Mouse (Mus musculus): ENCODE measurements at regions not wholly inside any gene's neighbourhood (a gene's known extent, or its start where the extent isn't known, plus 50 kb on each side); places are given as distances from the start of the nearest gene placed in this dataset.
A peak's percentile ranks its signal among the peaks of the same experiment; 100 is the strongest.

DNA sequence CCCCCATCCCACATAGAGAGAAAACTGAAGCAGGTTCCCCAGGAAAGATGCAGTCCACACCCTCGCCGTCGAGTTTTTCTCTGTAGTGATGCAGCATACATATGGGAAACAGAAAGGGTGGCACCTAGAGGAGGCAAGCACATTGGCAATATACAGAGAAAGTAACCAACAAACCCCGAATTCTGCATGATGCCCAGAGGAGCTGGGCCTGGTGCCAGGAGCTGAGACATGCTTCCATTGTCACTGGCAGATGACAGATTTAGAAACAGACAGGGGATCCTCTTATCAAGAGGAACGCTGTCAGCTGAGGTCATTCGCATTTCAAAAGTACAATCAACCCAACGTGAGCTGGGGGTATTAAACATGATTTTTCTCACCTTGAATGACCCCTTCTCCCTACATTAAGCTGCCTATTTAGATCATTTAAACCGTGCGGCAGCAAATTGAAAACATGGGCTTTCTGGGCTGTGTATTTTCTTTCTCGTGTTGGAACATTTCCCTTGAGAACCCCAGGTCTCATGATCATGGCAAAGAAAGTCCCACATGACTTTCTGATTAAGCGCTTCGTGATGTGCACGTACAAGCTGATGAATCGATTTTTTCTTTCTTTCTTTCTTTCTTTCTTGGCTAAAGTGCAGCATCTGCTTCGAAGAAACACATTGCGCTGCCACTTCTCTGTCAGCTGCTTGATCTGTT lies 118.4 kb upstream of the Rnaseh2b start:
- no peak for DNase-seq (ENCODE audit: low spot score)
- 71% methylated on average over 16 of the region's 16 CpGs for WGBS
- H3K9me3 ChIP-seq: no peaks in the 10 kb centered on the region
- H3K4me1 ChIP-seq: peaks cover 34% of the 10 kb centered on the region
- no peaks in the 10 kb centered on the region for H3K36me3 ChIP-seq (replicated peaks)
- H3K27ac ChIP-seq (replicated peaks): no peak overlapping the region
- 0 out of 2 replicates have a peak, but pooled peaks cover 3% of the 10 kb centered on the region for H3K27me3 ChIP-seq (replicated peaks; ENCODE audit: low read depth, poor library complexity, severe bottlenecking)
- H3K4me3 ChIP-seq: no peak overlapping the region

DNA sequence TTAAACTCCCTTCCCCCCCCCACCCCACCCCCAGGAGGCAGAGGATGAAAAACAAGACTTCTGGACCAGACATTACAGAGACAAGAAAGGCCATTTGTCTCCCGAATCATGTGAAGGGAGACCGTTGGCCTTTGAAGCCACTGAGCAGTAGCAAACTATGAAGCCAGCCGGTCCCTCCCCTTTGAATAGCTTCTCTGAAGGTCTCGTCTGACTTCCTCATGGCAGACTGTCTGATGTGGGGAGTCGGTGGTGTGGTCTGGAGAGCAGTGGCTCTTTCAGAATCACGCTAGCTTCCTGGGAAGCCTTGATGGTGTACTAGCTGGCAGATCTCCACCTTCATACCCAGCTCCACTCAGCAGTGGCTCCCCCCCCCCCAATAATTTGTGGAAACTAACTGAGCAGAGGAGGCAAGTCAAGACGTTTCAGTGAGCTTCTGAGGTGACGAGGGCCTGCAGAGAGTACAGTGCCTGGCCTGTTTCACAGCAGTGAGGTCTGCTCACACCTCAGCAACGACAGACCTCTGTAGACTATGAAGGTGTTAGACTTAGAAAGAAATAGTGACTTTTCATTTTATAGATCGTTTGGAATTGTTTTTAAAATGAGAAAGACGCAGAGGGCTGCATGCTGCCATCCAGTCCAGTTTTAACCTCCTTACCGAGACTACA lies 116.9 kb upstream of the Rnaseh2b start:
- H3K27ac ChIP-seq (replicated peaks): no peak overlapping the region
- no peak overlapping the region for H3K4me3 ChIP-seq
- no peaks in the 10 kb centered on the region for H3K9me3 ChIP-seq
- DNase-seq (ENCODE audit: low spot score): no peak
- 68% methylated on average over 12 of the region's 12 CpGs for WGBS
- H3K36me3 ChIP-seq (replicated peaks): no peaks in the 10 kb centered on the region
- 0 out of 2 replicates have a peak, but pooled peaks cover 3% of the 10 kb centered on the region for H3K27me3 ChIP-seq (replicated peaks; ENCODE audit: low read depth, poor library complexity, severe bottlenecking)
- peaks cover 30% of the 10 kb centered on the region for H3K4me1 ChIP-seq

DNA sequence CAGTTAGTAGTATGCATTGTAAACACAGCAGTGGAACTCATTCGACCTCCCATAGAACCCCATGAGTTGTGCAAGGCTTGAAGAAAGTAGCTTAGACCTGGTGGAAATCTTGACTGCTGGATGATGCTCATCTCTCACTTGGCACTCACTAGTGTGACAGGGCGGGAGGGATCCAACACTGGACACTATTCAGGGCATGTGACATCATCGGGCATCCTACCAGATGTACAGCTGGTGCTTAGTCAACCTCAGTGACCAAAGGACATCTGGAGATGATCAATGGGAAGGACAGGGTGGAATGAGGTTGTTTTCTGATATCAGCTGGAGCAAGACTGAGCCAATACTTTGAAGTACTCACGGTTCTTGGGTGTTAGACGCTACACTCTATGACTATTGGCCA lies 114.9 kb upstream of the Rnaseh2b start:
- Histone ChIP-seq H3K27me3 (replicated peaks; ENCODE audit: low read depth, poor library complexity, severe bottlenecking) (0 out of 2 replicates have a peak, but pooled peaks cover 3% of the 10 kb centered on the region), H3K9me3 (no peaks in the 10 kb centered on the region), H3K4me1 (peaks cover 24% of the 10 kb centered on the region), H3K36me3 (replicated peaks) (no peaks in the 10 kb centered on the region), H3K27ac (replicated peaks) (no peak overlapping the region), H3K4me3 (no peak overlapping the region)
- WGBS: 82% methylated on average over 5 of the region's 5 CpGs
- no peak for DNase-seq (ENCODE audit: low spot score)

DNA sequence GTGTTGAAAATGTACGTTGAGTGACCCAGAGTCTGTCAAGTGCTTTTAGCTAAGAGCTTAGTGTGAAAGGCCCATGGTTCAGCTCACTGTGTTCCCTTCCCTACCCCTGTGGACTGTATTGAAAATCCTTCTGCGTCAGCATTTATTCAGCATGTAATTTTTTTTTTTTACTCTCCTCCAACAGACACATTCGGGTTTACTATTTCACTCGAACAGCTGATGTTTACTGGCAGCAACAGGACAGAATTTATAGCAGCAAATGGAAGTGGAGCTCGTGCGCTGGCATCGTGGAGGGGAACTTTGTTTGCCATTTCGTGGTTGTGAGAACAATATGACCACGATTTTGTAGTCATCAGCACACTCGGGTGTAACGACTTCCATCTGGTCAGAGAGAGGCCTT lies 105.0 kb upstream of the Rnaseh2b start:
- WGBS: 77% methylated on average over 11 of the region's 11 CpGs
- DNase-seq (ENCODE audit: low spot score): no peak
- H3K27ac ChIP-seq (replicated peaks): no peak overlapping the region
- no peaks in the 10 kb centered on the region for H3K36me3 ChIP-seq (replicated peaks)
- H3K27me3 ChIP-seq (replicated peaks; ENCODE audit: low read depth, poor library complexity, severe bottlenecking): no peaks in the 10 kb centered on the region
- no peaks in the 10 kb centered on the region for H3K9me3 ChIP-seq
- 0 out of 2 replicates have a peak, but pooled peaks cover 7% of the 10 kb centered on the region for H3K4me1 ChIP-seq
- H3K4me3 ChIP-seq: no peak overlapping the region

DNA sequence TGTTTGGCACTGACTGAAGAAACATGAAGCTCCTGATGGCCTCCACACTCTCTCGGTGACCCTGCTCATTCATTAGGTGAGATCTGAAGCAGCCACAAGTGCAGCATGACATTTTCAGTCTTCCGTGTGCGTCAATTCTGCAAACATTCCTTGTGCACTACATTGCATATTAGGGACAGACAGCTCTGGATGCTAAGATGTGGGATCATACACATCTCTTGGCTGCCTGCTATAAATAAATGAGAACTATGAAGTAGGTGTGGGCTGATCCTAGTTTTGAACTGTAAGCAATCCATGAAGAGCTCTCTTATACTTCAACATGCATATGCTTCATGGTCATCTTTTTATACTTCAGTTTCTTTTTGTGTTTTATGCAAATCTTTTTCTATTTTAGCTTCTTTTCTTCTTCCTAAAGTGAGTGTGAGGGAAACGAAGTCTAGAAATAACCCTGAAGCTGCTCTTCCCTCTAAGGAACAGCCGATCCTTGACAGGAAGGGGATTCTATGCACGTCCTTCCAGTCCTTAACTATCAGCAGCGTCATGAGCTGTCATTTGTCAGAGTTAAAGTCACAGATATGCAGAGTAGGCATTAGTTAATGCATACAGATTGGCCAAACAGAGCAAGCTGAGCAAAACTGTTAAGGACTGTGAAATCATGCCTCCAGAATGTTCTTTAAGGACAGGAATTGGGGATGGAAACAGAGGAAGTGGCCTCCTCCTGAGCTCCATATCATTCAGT lies 104.1 kb upstream of the Rnaseh2b start:
- H3K27me3 ChIP-seq (replicated peaks; ENCODE audit: low read depth, poor library complexity, severe bottlenecking): no peaks in the 10 kb centered on the region
- H3K36me3 ChIP-seq (replicated peaks): no peaks in the 10 kb centered on the region
- H3K27ac ChIP-seq (replicated peaks): no peak overlapping the region
- no peak for DNase-seq (ENCODE audit: low spot score)
- 79% methylated on average over 7 of the region's 7 CpGs for WGBS
- no peaks in the 10 kb centered on the region for H3K9me3 ChIP-seq
- H3K4me3 ChIP-seq: no peak overlapping the region
- peaks cover 17% of the 10 kb centered on the region for H3K4me1 ChIP-seq

DNA sequence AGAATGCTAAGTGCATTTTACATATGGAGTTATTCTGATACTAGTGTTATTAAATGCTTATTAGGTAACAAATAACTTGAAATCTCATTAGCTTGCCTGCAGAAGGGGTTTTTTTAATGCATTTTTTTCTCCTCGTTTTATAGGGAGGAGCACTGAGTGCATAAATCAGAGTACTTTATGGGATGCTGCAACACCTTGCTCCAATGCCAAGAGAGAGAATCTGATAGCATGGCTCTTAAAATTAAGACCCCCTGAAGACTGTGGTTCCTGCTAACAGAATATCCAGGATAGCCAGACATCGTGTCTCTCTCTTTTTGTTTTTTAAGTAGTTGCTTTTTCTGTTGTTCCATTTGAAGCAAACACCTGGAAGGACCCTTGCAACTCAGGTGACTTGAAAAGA lies 100.8 kb upstream of the Rnaseh2b start:
- Histone ChIP-seq H3K4me1 (peaks cover 28% of the 10 kb centered on the region), H3K27me3 (replicated peaks; ENCODE audit: low read depth, poor library complexity, severe bottlenecking) (no peaks in the 10 kb centered on the region), H3K4me3 (no peak overlapping the region), H3K36me3 (replicated peaks) (no peaks in the 10 kb centered on the region), H3K27ac (replicated peaks) (no peak overlapping the region), H3K9me3 (no peaks in the 10 kb centered on the region)
- WGBS: 87% methylated on average over 2 of the region's 2 CpGs
- no peak for DNase-seq (ENCODE audit: low spot score)

DNA sequence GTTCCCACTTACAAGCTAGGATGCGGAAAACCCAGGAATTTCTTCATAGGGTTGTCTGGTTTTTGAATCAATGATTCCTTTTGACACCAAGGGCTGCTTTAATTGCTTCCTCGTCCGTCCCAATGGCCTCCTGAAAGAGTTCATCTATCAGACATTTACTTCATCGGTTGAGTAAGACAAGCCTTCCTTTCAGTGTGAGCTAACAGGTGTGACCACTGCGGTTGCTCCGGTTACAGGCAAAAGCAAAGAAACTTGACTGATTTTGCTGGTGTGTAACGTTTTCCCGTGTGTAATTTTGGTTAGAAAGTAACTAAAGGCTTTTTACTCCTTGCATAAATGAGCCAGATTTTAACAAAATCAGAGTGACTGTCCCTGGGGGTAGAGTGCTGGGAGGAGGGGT lies 99.6 kb upstream of the Rnaseh2b start:
- H3K27ac ChIP-seq (replicated peaks): no peak overlapping the region; the same call in 1 of the 2 replicates
- DNase-seq (ENCODE audit: low spot score): peak; percentile 27

DNA sequence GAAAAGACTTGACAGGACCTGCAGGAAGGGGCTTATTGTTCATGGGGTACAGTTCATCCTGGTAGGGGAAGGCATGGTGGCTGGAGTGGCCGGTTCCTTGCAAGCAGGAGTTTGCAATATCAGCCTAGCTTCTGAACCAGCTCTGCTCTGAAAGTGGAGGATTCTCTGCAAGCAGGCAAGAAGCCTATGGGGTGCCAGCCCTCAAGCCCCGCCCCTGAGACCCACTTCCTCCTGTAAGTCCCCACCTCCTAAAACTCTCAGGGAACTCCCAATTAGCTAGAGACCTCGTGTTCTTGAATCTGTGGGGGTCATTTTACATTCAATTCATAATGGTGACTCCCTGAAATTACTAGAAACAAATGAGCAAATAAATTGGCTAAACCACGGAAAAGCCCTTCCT lies 99.0 kb upstream of the Rnaseh2b start:
- DNase-seq (ENCODE audit: low spot score): peak; percentile 28
- H3K9me3 ChIP-seq: no peaks in the 10 kb centered on the region
- H3K27me3 ChIP-seq (replicated peaks; ENCODE audit: low read depth, poor library complexity, severe bottlenecking): no peaks in the 10 kb centered on the region
- 39% methylated on average over 4 of the region's 4 CpGs for WGBS
- H3K27ac ChIP-seq (replicated peaks): no peak overlapping the region; the same call in 1 of the 2 replicates
- H3K4me3 ChIP-seq: no peak overlapping the region
- H3K4me1 ChIP-seq: peaks cover 39% of the 10 kb centered on the region
- no peaks in the 10 kb centered on the region for H3K36me3 ChIP-seq (replicated peaks)

More for the DNA sequence above, 99.6 kb upstream of the Rnaseh2b start:
- Histone ChIP-seq H3K36me3 (replicated peaks) (no peaks in the 10 kb centered on the region), H3K27me3 (replicated peaks; ENCODE audit: low read depth, poor library complexity, severe bottlenecking) (no peaks in the 10 kb centered on the region), H3K4me3 (no peak overlapping the region), H3K9me3 (no peaks in the 10 kb centered on the region), H3K4me1 (peaks cover 35% of the 10 kb centered on the region)
- WGBS: 46% methylated on average over 8 of the region's 8 CpGs

DNA sequence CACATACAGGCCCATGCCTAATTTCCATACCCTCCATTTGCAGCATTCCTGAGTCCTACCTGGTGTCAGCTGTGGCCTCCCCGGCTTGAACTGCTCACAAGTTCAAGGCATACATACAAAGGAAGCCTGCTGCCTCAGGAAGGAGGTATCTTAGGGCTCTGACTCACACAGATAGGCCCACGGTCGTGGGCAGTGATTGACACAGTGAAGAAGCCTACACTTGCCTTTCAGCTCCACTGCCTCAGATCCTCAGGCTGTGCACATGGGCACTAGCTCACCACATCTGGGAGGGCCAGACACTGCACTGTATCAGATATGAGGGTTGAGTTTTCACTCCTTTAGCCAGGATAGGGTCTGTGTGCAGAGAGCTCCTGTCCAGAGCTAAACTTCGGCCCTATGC lies 95.6 kb upstream of the Rnaseh2b start:
- H3K27ac ChIP-seq (replicated peaks): 0 out of 2 replicates have a peak overlapping the region, but pooled peaks have one; percentile 10
- H3K4me3 ChIP-seq: no peak overlapping the region
- no peaks in the 10 kb centered on the region for H3K9me3 ChIP-seq
- 69% methylated on average over 4 of the region's 4 CpGs for WGBS
- no peak for DNase-seq (ENCODE audit: low spot score)
- no peaks in the 10 kb centered on the region for H3K36me3 ChIP-seq (replicated peaks)
- H3K4me1 ChIP-seq: peaks cover 46% of the 10 kb centered on the region
- no peaks in the 10 kb centered on the region for H3K27me3 ChIP-seq (replicated peaks; ENCODE audit: low read depth, poor library complexity, severe bottlenecking)

DNA sequence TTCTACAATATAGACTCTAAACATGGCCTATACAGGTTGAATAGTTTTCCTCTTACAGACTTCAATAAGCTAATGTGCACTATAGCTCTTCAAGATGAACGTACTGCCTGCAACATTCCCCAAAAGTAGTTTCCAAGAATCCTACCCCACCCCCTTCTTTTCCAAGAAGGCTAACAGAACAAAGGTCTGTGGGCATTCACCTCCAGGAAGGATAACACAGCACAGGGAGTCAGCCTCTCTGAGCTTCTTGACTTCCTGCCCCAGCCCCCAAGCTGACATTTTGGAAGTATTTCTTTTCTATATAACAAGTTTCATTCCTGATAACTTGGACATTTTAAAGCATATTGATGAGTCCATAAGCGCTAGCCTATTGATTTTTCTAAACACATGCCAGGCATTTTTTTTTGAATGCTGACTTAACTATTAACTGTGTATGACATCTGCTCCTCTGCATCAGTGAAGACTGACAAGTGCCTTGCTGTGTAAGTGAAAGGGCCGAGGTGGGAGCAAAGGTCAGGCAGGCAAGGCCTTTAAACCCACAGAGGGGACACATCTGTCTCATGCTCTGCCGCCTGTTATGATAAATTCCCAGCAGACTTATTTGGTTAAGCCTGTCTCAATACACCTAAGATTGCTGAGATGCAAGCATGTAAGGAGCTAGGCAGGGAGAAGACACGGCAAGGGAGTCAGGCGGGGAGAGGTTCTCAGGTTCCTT lies 93.8 kb upstream of the Rnaseh2b start:
- no peaks in the 10 kb centered on the region for H3K27me3 ChIP-seq (replicated peaks; ENCODE audit: low read depth, poor library complexity, severe bottlenecking)
- no peak overlapping the region for H3K4me3 ChIP-seq
- H3K9me3 ChIP-seq: no peaks in the 10 kb centered on the region
- peak; percentile 36 for DNase-seq (ENCODE audit: low spot score)
- peaks cover 31% of the 10 kb centered on the region for H3K4me1 ChIP-seq
- no peaks in the 10 kb centered on the region for H3K36me3 ChIP-seq (replicated peaks)
- H3K27ac ChIP-seq (replicated peaks): no peak overlapping the region; the same call in 1 of the 2 replicates
- WGBS: 37% methylated on average over 6 of the region's 6 CpGs

DNA sequence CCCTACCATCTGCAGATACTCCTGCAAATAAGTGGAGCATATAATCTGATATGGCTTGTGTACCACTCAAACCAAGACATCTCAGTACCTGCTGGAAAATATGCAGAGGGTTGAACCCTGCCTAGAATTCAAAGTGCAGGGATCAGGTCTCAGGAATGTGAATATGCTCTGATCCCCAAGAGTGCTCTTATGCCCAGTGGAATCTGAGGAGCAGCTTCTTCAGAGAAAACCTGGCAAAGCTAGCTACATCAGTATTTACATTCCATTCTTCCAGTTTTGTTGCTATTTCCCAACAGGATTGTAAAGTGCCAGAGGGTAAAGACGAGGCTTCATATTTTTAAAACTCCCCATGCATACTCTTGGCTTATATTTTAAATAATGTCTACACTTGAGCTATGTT lies 77.3 kb upstream of the Rnaseh2b start:
- DNase-seq (ENCODE audit: low spot score): no peak
- H3K27me3 ChIP-seq (replicated peaks; ENCODE audit: low read depth, poor library complexity, severe bottlenecking): no peaks in the 10 kb centered on the region
- 71% methylated on average over 1 of the region's 1 CpGs for WGBS
- no peak overlapping the region for H3K4me3 ChIP-seq
- no peaks in the 10 kb centered on the region for H3K9me3 ChIP-seq
- H3K27ac ChIP-seq (replicated peaks): no peak overlapping the region
- H3K4me1 ChIP-seq: no peaks in the 10 kb centered on the region
- no peaks in the 10 kb centered on the region for H3K36me3 ChIP-seq (replicated peaks)

DNA sequence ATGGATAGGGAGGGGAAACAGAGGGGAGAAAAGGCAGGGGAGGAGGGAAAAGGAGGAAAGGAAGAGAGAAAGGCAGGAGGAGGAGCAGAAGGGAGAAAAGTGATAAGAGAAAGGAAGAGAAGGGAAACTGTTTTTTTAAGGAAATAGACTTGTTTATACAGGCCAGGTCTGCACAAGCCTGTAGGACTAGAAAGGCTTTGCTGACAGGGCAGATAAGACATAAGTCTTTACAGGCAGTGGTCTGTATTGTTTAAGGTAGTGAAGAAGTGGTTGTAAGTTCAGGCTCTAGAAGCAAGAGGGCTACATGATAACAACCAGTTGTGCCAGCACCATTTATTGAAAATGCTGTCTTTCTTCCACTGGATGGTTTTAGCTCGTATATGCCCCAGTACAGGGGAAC lies 75.4 kb upstream of the Rnaseh2b start:
- H3K36me3 ChIP-seq (replicated peaks): no peaks in the 10 kb centered on the region
- 86% methylated on average over 1 of the region's 1 CpGs for WGBS
- DNase-seq (ENCODE audit: low spot score): no peak

More for the DNA sequence above, 75.4 kb upstream of the Rnaseh2b start:
- H3K27me3 ChIP-seq (replicated peaks; ENCODE audit: low read depth, poor library complexity, severe bottlenecking): no peaks in the 10 kb centered on the region
- no peaks in the 10 kb centered on the region for H3K4me1 ChIP-seq
- H3K9me3 ChIP-seq: no peaks in the 10 kb centered on the region
- no peak overlapping the region for H3K4me3 ChIP-seq
- no peak overlapping the region for H3K27ac ChIP-seq (replicated peaks)
